32 mouse cellular contexts compared by ENCODE assay signal in the genomic region with DNA sequence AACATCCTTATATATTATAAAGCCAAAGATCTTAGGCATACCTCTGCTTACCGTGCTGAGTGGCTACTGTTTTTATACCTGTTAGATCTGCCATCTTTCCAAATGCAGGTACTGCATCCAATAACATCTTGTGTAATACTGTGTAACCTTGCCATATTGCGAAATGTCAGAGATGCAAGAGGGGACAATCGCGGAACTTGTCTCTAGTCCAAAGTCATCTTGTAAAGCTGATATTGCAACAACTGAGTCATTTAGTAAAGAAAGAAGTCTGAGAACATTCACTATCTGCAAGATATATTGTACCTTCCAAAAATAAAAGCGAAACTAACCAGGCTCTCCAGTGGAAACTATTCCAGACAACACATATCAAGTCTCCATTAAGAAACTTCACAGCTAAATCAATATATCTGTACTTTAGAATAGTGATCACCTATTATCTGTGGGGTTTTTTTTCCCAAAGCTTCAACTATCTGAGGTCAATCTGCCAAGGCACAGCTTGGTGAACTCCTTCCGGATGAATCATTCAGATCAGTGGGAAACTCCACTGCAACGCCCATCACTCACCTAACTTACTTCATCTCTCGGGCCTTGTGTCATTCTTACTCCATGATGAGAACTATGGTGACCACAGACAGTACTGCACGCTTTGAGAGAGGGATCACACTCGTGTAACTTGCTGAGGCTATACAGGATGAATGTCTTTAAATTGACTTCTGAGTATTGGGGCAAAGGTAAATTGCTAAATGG.
DNase-seq lines count a peak whose midpoint lies in the region; ATAC-seq and TF ChIP-seq lines count a peak whose summit lies in the region.
"Had no signal": no experiment of that assay in that cellular context is flagged by ENCODE, and none has a peak within 500 bp of the region (broad histone marks: within the 10 kb centered on the region; RNA-seq: fewer than 3 reads in every experiment).

No protein-coding gene starts in this region.

- H3K4me1 ChIP-seq in liver, adult 2 months (ENCODE audit: control insufficient read depth, insufficient read depth, low read length): peaks cover 6% of the 10 kb centered on the region
- H3K4me1 ChIP-seq in liver, embryonic 12.5 days: no peaks in the 10 kb centered on the region
- no peaks in the 10 kb centered on the region for H3K4me1 ChIP-seq in intestine, embryonic 16.5 days (ENCODE audit: control insufficient read depth, insufficient read depth, low read length)
- H3K4me1 ChIP-seq in heart, embryonic 10.5 days: no peaks in the 10 kb centered on the region
- H3K4me1 ChIP-seq: embryonic facial prominence, embryonic 12.5 days; forebrain, embryonic 10.5 days; forebrain, embryonic 15.5 days; heart, embryonic 13.5 days; hindbrain, embryonic 15.5 days; limb, embryonic 13.5 days; megakaryocyte, embryonic 14.5 days; midbrain, embryonic 12.5 days; stomach, embryonic 15.5 days had no signal

- ATAC-seq in liver, embryonic 12.5 days: no peak
- ATAC-seq in intestine, embryonic 16.5 days: peak; percentile 92
- peak; percentile 63; the same call in 1 of the 2 replicates for ATAC-seq in neutrophil, adult 5-6 weeks (ENCODE audit: extremely low read depth, insufficient number of reproducible peaks, low FRiP score, poor library complexity, severe bottlenecking)
- ATAC-seq: forebrain, embryonic 15.5 days; inflammation-experienced regulatory T-cells, adult 6 months; Patski had no signal

- no peaks in the 10 kb centered on the region for H3K36me3 ChIP-seq in liver, adult 2 months (ENCODE audit: control insufficient read depth, insufficient read depth, low read length)
- H3K36me3 ChIP-seq in liver, embryonic 12.5 days: no peaks in the 10 kb centered on the region
- no peaks in the 10 kb centered on the region for H3K36me3 ChIP-seq in intestine, embryonic 16.5 days (ENCODE audit: control insufficient read depth, insufficient read depth, low read length)
- H3K36me3 ChIP-seq in heart, embryonic 10.5 days: no peaks in the 10 kb centered on the region
- H3K36me3 ChIP-seq: embryonic facial prominence, embryonic 12.5 days; forebrain, embryonic 10.5 days; forebrain, embryonic 15.5 days; heart, embryonic 13.5 days; hindbrain, embryonic 15.5 days; limb, embryonic 13.5 days; midbrain, embryonic 12.5 days; stomach, embryonic 15.5 days had no signal

- DNase-seq in liver, adult 2 months (ENCODE audit: extremely low read depth, low read depth, low spot score): peak; percentile 99
- DNase-seq in 416B (ENCODE audit: low read depth): peak; percentile 45
- no peak for DNase-seq in layer of hippocampus, adult 11-12 months (ENCODE audit: low spot score)
- no peak for DNase-seq in heart, embryonic 10.5 days (ENCODE audit: low spot score)
- DNase-seq: adrenal gland, postnatal 25 days; cerebellum, adult 11-12 months; cerebellum, adult 9-11 months; embryo, embryonic 11 days; gastrocnemius, adult 2 months; gastrocnemius, postnatal 36 days; heart, adult 2 months; heart, postnatal 10 days; kidney, adult 9 months; kidney, postnatal 10 days; lung, embryonic 14.5 days; lung, postnatal 4 days; retina, postnatal 1 day; right cerebral cortex, postnatal 14 days had no signal

- TF ChIP-seq CTCF in liver, adult 2 months (IDR thresholded peaks at IDR 0.05; ENCODE audit: low read depth, low read length): no peak

- no peaks in the 10 kb centered on the region for H3K79me2 ChIP-seq in liver, adult 2 months (ENCODE audit: control insufficient read depth, insufficient read depth, low read length)

- no peak overlapping the region for H3K9ac ChIP-seq in liver, adult 2 months (ENCODE audit: low read depth, low read length)
- no peak overlapping the region for H3K9ac ChIP-seq in liver, embryonic 12.5 days
- H3K9ac ChIP-seq in intestine, embryonic 16.5 days (ENCODE audit: low read depth, low read length): no peak overlapping the region
- H3K9ac ChIP-seq: embryonic facial prominence, embryonic 12.5 days; forebrain, embryonic 15.5 days; heart, embryonic 13.5 days; hindbrain, embryonic 15.5 days; limb, embryonic 13.5 days; lung, embryonic 14.5 days; midbrain, embryonic 12.5 days; stomach, embryonic 15.5 days had no signal

- H3K27me3 ChIP-seq in liver, adult 2 months (ENCODE audit: control insufficient read depth, insufficient read depth, low read length): no peaks in the 10 kb centered on the region
- no peaks in the 10 kb centered on the region for H3K27me3 ChIP-seq in liver, embryonic 12.5 days (replicated peaks)
- H3K27me3 ChIP-seq in intestine, embryonic 16.5 days (replicated peaks; ENCODE audit: control insufficient read depth, insufficient read depth, low read length): no peaks in the 10 kb centered on the region
- no peaks in the 10 kb centered on the region for H3K27me3 ChIP-seq in heart, embryonic 10.5 days (ENCODE audit: insufficient read depth, poor library complexity, severe bottlenecking)
- H3K27me3 ChIP-seq: embryonic facial prominence, embryonic 12.5 days; forebrain, embryonic 15.5 days; heart, embryonic 13.5 days; hindbrain, embryonic 15.5 days; limb, embryonic 13.5 days; midbrain, embryonic 12.5 days; Patski; stomach, embryonic 15.5 days had no signal

- no peak for TF ChIP-seq POLR2A in liver, adult 2 months (IDR thresholded peaks at IDR 0.05; ENCODE audit: extremely low read depth, insufficient read depth, low read length)

- H3K4me3 ChIP-seq in liver, adult 2 months (ENCODE audit: insufficient read depth, low read depth, low read length): no peak overlapping the region
- H3K4me3 ChIP-seq in liver, embryonic 12.5 days: no peak overlapping the region
- H3K4me3 ChIP-seq in intestine, embryonic 16.5 days (ENCODE audit: low read length): no peak overlapping the region
- no peak overlapping the region for H3K4me3 ChIP-seq in heart, embryonic 10.5 days
- H3K4me3 ChIP-seq: embryonic facial prominence, embryonic 12.5 days; forebrain, embryonic 10.5 days; forebrain, embryonic 15.5 days; gastrocnemius, adult 2 months; heart, adult 2 months; heart, embryonic 13.5 days; hindbrain, embryonic 15.5 days; limb, embryonic 13.5 days; megakaryocyte, embryonic 14.5 days; midbrain, embryonic 12.5 days; stomach, embryonic 15.5 days had no signal

- H3K4me2 ChIP-seq in liver, embryonic 12.5 days: no peak overlapping the region
- no peak overlapping the region for H3K4me2 ChIP-seq in intestine, embryonic 16.5 days (ENCODE audit: low read depth, low read length)
- H3K4me2 ChIP-seq: embryonic facial prominence, embryonic 12.5 days; forebrain, embryonic 15.5 days; heart, embryonic 13.5 days; hindbrain, embryonic 15.5 days; limb, embryonic 13.5 days; lung, embryonic 14.5 days; midbrain, embryonic 12.5 days; stomach, embryonic 15.5 days had no signal

- no peaks in the 10 kb centered on the region for H3K9me3 ChIP-seq in liver, embryonic 12.5 days (replicated peaks)
- no peaks in the 10 kb centered on the region for H3K9me3 ChIP-seq in intestine, embryonic 16.5 days (ENCODE audit: control insufficient read depth, low read length)
- no peaks in the 10 kb centered on the region for H3K9me3 ChIP-seq in heart, embryonic 10.5 days
- H3K9me3 ChIP-seq: embryonic facial prominence, embryonic 12.5 days; forebrain, embryonic 10.5 days; forebrain, embryonic 15.5 days; heart, embryonic 13.5 days; hindbrain, embryonic 15.5 days; limb, embryonic 13.5 days; midbrain, embryonic 12.5 days; stomach, embryonic 15.5 days had no signal

- peak overlapping the region; percentile 68 for H3K27ac ChIP-seq in liver, adult 2 months (replicated peaks; ENCODE audit: insufficient read depth, low read depth, low read length)
- H3K27ac ChIP-seq in liver, embryonic 12.5 days: no peak overlapping the region
- H3K27ac ChIP-seq in intestine, embryonic 16.5 days (ENCODE audit: low read length): no peak overlapping the region
- no peak overlapping the region for H3K27ac ChIP-seq in heart, embryonic 10.5 days
- H3K27ac ChIP-seq: embryonic facial prominence, embryonic 12.5 days; forebrain, embryonic 10.5 days; forebrain, embryonic 15.5 days; gastrocnemius, adult 2 months; heart, adult 2 months; heart, embryonic 13.5 days; hindbrain, embryonic 15.5 days; limb, embryonic 13.5 days; midbrain, embryonic 12.5 days; stomach, embryonic 15.5 days had no signal

- 33% methylated on average over 10 of the region's 10 CpGs for WGBS in liver, adult 2 months
- WGBS in liver, embryonic 12.5 days (ENCODE audit: insufficient replicate concordance): 71% methylated on average over 10 of the region's 10 CpGs
- 82% methylated on average over 10 of the region's 10 CpGs for WGBS in intestine, embryonic 16.5 days
- 86% methylated on average over 10 of the region's 10 CpGs for WGBS in heart, embryonic 10.5 days

Comparison
In these comparisons a context has a peak if more than half of its experiments do, and no peak if none do; other contexts are left out.
1. DNase-seq: peak in liver, adult 2 months (single experiment) and 416B (single experiment); none in layer of hippocampus, adult 11-12 months (single experiment) and heart, embryonic 10.5 days (single experiment).